Mouse (Mus musculus) right cerebral cortex, postnatal 4 days (tissue): ENCODE measurements around the gene Wdhd1.

Source experiments
- DNase-seq: peaks from one replicate; pipeline ENCODE4 v3.0.0-alpha.2; 2022

The Wdhd1 gene

GRCm38 (mm10) chr14:47220231-47221025 lies 56.2 kb downstream of the Wdhd1 start:
- no peak for DNase-seq

DNA sequence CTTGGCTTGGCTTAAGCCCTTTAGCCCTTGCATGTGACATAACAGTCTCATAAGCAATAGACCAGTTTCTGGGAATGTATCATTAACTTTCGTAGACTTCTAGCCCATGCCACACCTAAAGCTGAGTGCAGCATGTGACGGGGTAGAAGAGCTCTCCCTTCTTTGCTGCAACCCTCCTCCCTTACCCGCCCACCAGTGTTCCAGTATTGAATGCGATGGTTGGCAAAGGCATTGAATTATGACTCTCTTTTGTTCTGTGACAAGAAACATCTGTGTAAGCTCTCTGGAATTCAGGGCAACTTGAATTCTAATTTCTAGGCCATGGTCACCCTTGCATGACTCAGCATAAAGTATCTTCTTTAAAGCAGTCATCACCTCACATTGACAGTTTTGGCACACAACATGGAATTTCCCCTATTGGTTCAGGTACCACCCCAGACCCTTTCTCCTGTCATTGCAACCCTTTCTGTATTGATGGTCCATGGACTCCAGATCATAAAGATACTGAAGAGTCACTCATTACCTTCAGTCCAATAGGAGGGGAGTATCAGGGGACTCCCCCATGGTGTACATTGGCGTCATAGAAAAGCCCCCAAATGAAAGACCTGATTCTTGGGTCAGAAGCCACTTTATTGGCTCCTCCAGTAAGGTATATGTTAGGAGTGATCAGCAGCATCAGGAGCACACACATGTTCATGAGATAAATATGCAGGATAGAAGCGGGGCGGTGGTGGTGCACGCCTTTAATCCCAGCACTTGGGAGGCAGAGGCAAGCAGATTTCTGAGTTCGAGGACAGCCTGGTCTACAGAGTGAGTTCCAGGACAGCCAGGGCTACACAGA lies 57.7 kb downstream of the Wdhd1 start:
- DNase-seq = no peak

GRCm38 (mm10) chr14:47216541-47216940 lies 60.1 kb downstream of the Wdhd1 start:
- no peak for DNase-seq

DNA sequence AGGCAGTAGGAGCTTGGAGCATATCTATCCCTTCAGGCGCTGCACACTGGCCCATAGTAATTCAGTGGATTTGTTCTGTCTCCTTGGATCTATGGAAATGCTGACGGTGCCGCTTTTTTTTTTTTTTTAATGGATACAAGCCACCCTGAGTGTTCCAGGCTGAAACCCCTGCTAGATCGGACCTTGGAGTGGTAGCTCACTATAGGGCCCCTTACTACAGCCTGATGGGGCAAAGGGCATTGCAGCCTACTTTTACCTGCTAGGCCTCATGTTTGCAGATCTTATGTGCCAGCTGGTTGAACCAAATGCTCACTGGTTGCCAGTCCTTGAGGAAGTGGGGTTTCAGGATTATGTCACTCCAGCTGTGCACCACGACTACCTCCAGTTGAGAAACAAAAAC lies 62.3 kb downstream of the Wdhd1 start:
- no peak for DNase-seq

GRCm38 (mm10) chr14:47213305-47213704 lies 63.4 kb downstream of the Wdhd1 start:
- DNase-seq = no peak

GRCm38 (mm10) chr14:47209669-47210164 lies 66.9 kb downstream of the Wdhd1 start:
- no peak for DNase-seq

- DNase-seq = no peak
Measured at GRCm38 (mm10) chr14:47208564-47209493, 67.8 kb downstream of the Wdhd1 start.

DNA sequence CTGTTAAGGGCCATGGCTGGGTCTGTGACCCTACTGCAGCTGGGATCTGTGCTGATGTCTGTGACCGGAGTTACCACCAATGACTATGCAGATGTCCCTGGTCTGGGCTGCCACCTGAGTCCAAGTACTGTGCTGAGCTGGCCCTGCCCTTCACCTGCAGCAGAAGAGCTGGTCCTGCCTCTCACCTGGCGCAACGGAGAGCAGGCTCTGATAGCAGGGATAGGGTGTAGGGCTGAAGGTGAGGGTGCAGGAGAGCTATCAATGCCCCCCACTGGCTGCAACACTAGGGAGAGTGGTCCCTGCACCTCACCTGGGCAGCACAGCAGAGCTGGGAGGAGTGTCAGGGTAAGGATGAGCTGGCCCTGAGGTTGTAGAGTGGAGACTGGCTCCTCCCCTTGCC lies 70.1 kb downstream of the Wdhd1 start:
- DNase-seq = no peak

DNA sequence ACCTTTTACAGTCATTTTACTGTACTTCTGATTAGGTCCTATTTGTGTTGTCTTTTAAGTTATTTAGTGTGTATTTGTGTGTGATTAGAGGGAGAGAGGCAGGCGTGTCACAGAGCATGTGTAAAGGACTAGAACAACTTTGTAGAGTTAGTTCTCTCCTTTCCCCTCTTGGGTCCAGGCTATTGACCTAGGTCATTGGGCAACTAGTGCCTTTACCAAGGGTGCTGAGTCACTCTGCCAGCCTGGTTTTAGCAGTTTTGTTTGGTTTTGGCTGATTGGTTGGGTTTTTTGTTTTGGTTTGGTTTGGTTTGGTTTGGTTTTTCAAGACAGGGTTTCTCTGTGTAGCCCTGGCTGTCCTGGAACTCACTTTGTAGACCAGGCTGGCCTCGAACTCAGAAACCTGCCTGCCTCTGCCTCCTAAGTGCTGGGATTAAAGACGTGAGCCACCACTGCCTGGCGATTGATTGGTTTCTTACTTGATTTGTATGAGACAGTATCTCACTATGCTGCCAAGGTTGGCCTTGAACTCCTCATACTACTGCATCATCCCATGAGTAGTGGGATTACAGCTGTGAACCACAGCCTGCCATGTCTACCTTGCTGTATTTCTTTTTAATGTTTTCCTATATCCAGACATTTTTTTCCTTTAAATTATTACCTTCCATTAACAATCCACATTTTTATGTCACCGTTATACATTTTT lies 71.2 kb downstream of the Wdhd1 start:
- DNase-seq = no peak

DNA sequence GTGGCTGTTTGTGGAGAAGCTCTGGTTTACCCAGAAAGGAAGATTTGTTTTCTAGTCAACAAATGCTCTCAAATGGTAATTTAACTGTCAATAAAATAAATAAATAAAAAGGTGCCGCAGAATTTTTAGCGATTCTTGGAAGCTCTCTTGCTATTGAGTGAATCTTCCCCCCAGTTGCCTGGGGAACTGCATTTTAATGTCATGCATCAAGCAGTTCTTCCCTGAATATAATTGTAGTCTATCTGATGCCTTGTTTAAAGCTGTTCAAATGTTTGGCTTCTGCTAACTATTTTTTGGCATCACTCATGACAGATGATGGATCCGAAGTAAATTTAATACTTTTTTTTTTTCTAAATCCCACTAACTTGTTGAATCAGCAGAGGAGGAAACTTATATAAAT lies 79.3 kb downstream of the Wdhd1 start:
- no peak for DNase-seq

DNA sequence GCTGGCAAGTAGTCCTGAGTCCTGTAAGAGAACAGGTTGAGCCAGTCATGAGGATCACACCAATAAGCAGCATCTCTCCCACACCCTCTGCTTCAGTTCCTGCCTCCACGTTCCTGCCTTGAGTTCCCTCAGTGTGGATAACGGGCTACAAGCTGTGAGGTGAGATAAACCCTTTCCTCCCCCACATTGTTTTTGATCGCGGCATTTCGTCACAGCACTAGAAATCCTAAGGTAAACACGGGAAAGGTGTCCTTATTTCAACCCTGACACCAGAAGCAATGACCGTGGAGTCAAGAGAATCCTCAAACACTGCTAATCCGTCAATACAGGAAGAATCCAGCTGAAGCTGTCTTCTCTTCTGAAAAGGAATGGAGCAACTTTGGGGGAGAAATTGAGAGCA lies 79.9 kb downstream of the Wdhd1 start:
- DNase-seq = no peak

- no peak for DNase-seq
Measured at GRCm38 (mm10) chr14:47194096-47194495, 82.6 kb downstream of the Wdhd1 start.

DNA sequence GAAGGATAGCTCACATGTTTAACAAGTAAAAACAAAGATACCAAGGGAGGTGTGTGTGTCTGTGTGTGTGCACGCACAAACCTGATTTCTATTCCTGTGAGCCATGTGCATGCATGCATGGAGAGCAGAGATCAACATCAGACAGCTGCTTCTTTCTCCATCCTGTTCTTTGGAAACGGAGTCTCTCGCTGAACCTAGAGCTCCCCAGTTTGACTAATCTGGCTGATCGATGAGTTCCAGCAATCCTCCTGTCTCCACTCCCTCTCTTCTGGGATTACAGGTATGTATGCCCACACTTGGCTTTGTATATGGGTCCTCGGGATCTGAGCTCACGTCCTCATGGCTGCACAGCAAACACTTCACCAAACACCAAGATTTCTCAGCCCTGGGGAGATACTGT lies 83.2 kb downstream of the Wdhd1 start:
- DNase-seq = no peak

GRCm38 (mm10) chr14:47191861-47192260 lies 84.8 kb downstream of the Wdhd1 start:
- DNase-seq = no peak
